Mouse (Mus musculus): Measurements from ENCODE around the gene Klk1b1. TPM values are rescaled to one million over a fixed set of nuclear protein-coding genes. Genes with fewer than 3 reads are reported as not detected.

Klk1b1 gene
- total RNA-seq (2023), result not detected

GRCm38 (mm10) chr7:43966451-43966850, at the start of gene Klk1b1:
Klk1b1 (plus strand) TSS chr7:43966751.

GRCm38 (mm10) chr7:43933440-43933839, 33.1 kb upstream of the Klk1b1 start, which contains the start of gene Klk15:
Klk15 (plus strand) TSS chr7:43933740.

GRCm38 (mm10) chr7:43950364-43950763, 16.2 kb upstream of the Klk1b1 start, which contains the start of gene Klk1b8:
Klk1b8 (plus strand) TSS chr7:43950664.

GRCm38 (mm10) chr7:43975761-43976160, 9.2 kb downstream of the Klk1b1 start, which contains the start of gene Klk1b9:
Klk1b9 (plus strand) TSS chr7:43976061.

GRCm38 (mm10) chr7:43995577-43995976, 29.0 kb downstream of the Klk1b1 start, which contains the start of gene Klk1b11:
Klk1b11 (plus strand) TSS chr7:43995877.

GRCm38 (mm10) chr7:44011868-44012267, 45.3 kb downstream of the Klk1b1 start, which contains the start of gene Klk1b26:
Klk1b26 (plus strand) TSS chr7:44012168.

Other genes with a start within 250 kb of the Klk1b1 start
- gene Klk12, start 197.9 kb upstream of the Klk1b1 start, total RNA-seq (2023), result not detected
- gene Klk11, start 192.1 kb upstream of the Klk1b1 start, total RNA-seq (2023), result not detected
- not detected for gene Klk10, start 185.7 kb upstream of the Klk1b1 start, total RNA-seq (2023)
- gene Klk9, start 174.9 kb upstream of the Klk1b1 start, total RNA-seq (2023), result not detected
- 123 TPM for gene Klk8, start 169.2 kb upstream of the Klk1b1 start, total RNA-seq (2023)
- 0.41 TPM for gene Klk7, start 155.5 kb upstream of the Klk1b1 start, total RNA-seq (2023)
- gene Klk6, start 142.3 kb upstream of the Klk1b1 start, total RNA-seq (2023), result not detected
- gene Klk5, start 124.8 kb upstream of the Klk1b1 start, total RNA-seq (2023), result not detected
- gene Klk4, start 85.6 kb upstream of the Klk1b1 start, total RNA-seq (2023), result not detected
- gene Klk15, start 33.0 kb upstream of the Klk1b1 start, total RNA-seq (2023), result not detected
- not detected for gene Klk1b8, start 16.1 kb upstream of the Klk1b1 start, total RNA-seq (2023)
- gene Klk1b9, start 9.3 kb downstream of the Klk1b1 start, total RNA-seq (2023), result not detected
- gene Klk1b11, start 29.1 kb downstream of the Klk1b1 start, total RNA-seq (2023), result not detected
- not detected for gene Klk1b26, start 45.4 kb downstream of the Klk1b1 start, total RNA-seq (2023)
- not detected for gene Klk1b27, start 85.5 kb downstream of the Klk1b1 start, total RNA-seq (2023)
- not detected for gene Klk1b21, start 135.6 kb downstream of the Klk1b1 start, total RNA-seq (2023)
- gene Klk1b22, start 145.9 kb downstream of the Klk1b1 start, total RNA-seq (2023), result not detected
- not detected for gene Klk1b16, start 170.0 kb downstream of the Klk1b1 start, total RNA-seq (2023)
- gene Klk1b24, start 221.5 kb downstream of the Klk1b1 start, total RNA-seq (2023), result not detected
- gene Klk1b3, start 231.4 kb downstream of the Klk1b1 start, total RNA-seq (2023), result not detected
- not detected for gene Klk1b4, start 240.7 kb downstream of the Klk1b1 start, total RNA-seq (2023)
- not detected for gene Klk1b5, start 249.2 kb downstream of the Klk1b1 start, total RNA-seq (2023)